Mouse (Mus musculus): ENCODE measurements around the gene Dnase1l2. TPM values are rescaled to one million over a fixed set of nuclear protein-coding genes. Genes with fewer than 3 reads are reported as not detected.
A peak's percentile ranks its signal among the peaks of the same experiment; 100 is the strongest.
"Not testable (repeated sequence)": the region's sequence is repeated elsewhere in the genome, so short reads cannot be mapped to it uniquely, and the experiment has no call there.

Gene Dnase1l2
- total and polyA plus RNA-seq, 3 experiments, result 2.1 to 4.1 (median 3.7) TPM

GRCm38 (mm10) chr17:24429201-24429983, 13.5 kb downstream of the Dnase1l2 start:
- DNase-seq, result peak; percentile 58

GRCm38 (mm10) chr17:24427170-24427557, 15.7 kb downstream of the Dnase1l2 start:
- DNase-seq, result peak; percentile 53

DNA sequence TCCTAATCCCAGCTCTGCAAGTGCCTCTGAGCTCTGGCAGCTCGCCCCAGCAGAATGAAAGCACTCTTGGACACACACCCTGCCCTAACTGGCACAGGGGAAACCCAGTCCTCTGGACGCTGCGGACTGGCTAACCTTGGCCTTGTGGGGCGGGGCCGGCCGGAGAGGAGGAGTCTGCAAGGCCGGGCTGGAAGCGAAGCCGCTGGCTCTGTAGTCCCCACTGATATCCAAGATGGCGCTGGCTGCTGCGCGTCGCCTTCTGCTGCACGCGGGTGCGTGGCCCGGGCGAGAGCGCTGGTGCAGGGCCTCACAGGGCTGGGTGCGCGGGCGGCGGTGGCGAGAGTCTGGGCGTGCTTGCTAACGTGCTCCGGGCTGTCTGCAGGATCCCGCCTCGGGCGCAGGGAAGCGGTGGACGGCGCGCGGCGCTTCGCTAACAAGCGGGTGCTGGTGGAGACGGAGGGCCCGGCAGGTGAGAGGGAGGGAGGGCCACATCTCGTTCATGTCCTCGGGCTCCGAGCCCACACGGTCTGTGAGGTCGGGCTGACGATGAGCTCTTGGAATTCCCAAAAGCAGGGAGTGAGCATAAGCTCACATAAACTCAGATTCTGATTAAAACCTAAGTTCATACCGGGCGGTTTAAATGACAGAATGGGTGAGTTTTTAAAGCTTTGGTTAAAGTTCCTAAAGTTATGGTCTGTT, 16.3 kb downstream of the Dnase1l2 start, which contains the start of gene Eci1:
Gene Eci1 (plus strand): TSS at position 171 of the 699 bp plus-strand sequence.
- DNase-seq, result peak; percentile 99

DNA sequence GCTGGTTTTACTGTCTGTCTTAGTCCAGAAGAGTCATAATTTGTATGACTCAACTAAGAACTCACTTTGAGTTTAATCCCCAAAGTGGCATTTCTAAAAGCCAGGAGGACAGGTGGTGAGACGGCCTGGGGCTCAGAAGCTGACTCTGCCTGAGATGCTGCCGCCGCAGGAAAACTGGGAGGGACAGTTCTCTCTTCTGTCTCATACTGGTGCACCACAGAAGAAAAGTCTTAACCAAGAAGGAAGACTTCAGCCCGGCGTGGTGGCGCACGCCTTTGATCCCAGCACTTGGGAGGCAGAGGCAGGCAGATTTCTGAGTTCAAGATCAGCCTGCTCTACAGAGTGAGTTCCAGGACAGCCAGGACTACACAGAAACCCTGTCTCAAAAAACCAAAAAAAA, 17.0 kb downstream of the Dnase1l2 start:
- no peak for DNase-seq

GRCm38 (mm10) chr17:24425326-24425725, 17.6 kb downstream of the Dnase1l2 start:
- not testable (repeated sequence) for DNase-seq

DNA sequence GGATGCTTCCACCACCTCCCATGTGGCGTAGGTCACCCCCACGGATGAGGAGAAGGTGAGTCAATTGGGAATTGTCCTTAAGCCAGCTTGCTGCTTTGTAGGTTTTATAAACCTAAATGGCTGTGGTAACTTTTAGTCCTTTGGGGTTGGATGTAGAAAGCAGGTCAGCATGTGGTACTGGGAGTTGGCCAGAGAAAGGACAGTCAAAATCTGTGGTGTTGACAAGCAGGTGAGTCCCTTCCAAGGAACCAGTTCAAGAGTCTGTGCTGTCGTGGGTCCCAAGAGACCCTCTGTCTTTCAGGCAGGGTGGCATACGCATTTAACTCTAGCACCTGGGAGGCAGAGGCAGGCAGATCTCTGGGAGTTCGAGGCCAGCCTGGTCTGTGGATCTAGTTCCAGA, 18.4 kb downstream of the Dnase1l2 start:
- no peak for DNase-seq

DNA sequence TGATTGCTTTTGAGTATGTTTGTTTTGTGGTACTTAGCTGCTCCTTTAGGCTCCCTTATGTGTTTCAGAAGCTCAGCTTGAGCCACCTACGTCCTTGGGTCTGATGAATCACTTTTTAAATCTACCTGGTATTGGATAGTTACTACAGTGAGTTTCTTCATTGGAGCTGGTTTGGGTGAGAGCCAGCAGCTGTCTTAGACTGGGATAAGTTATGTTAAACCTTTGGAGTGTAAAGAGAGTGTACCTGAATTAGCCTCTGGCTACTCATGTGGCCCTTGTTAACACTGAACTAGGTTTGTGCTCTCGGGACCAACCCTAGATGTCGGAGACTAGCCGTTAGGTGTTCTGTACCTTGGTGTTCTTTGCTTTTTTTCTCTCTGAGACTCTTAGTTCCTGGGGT, 19.8 kb downstream of the Dnase1l2 start:
- no peak for DNase-seq

DNA sequence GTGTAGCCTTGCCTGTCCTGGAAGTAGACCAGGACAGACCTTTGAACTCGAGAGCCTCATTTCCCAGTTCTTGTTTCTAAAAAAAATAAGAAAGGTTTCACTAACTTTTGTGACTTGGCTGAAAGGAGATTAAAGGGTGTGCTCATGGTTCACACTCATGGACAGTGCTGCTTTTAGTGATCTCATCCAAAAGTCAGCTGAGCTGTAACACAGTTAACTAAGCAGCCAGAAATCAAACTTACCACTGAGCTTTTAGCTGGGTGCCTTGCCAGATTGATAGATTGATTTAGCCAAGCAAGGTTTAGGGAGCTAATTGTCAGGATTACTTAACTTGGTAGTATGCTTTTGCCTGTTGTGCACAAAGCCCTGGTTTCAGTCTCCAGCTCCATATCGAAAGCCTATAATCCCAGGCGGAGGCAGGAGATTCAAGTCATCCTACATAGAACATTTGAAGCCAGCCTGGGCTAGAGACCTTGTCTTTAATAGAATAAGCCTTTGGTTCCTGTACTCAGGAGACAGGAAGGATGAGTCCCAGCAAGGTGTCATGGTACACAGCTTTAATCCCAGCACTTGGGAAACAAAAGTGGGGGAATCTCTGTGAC, 26.8 kb downstream of the Dnase1l2 start:
- DNase-seq, result no peak

GRCm38 (mm10) chr17:24415011-24415410, 27.9 kb downstream of the Dnase1l2 start:
- DNase-seq, result no peak

GRCm38 (mm10) chr17:24414230-24414976, 28.5 kb downstream of the Dnase1l2 start, which contains the start of gene Rnps1:
TSS of gene Rnps1 (plus strand) at chr17:24414565.
- DNase-seq, result peak; percentile 95

- DNase-seq, result no peak
Measured at GRCm38 (mm10) chr17:24413557-24414211, 29.2 kb downstream of the Dnase1l2 start.

DNA sequence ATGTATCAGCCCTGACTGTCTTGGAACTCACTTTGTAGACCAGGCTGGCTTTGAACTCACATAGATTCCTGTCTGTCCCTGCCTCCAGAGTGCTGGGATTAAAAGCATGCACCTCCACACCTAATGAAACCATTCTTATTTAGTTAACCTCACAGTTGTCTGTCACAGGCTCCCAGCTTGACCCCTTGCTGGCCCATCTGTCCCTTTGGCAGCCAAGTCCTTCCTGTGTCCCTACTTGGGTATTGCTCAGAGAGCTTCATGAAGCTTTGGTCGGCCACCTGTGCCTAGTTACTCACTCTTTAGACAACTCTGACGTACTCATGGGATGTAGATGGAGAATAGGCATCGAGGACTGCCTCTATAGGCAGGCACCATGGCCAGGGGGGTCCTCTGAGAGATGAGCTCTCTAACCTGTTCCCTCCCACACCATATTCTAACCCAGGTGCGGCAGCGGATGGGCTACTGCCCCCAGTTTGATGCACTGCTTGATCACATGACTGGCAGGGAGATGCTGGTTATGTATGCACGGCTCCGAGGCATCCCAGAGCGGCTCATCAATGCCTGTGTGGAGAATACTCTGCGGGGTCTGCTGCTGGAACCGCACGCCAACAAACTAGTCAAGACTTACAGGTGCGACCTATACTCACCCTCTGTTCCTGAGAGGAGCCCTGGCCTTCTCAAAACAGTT, 35.6 kb downstream of the Dnase1l2 start:
- DNase-seq, result no peak

- peak; percentile 93 for DNase-seq
Measured at GRCm38 (mm10) chr17:24402371-24402770, 40.5 kb downstream of the Dnase1l2 start.

- DNase-seq, result peak; percentile 52
Measured at GRCm38 (mm10) chr17:24394456-24394855, 48.4 kb downstream of the Dnase1l2 start.

DNA sequence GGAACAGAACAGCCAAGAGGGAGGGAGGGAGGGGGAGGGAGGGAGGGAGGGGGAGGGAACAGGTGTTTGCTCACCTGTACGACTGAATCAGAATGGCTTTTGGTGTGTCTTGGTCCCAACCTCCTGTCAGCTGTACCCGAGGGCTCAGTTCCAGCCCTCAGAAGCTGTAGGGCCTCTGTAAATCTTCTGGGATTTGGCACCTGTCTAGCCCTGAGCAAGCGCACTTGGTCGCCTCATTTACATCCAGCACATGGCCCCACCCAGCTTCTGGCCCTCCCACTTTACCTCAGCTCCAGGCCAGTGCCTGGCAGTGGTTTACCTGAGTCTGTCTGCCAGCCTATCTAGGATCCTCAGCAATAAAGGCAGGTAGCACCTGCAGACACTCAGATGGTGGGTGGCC, 49.4 kb downstream of the Dnase1l2 start:
- no peak for DNase-seq

DNA sequence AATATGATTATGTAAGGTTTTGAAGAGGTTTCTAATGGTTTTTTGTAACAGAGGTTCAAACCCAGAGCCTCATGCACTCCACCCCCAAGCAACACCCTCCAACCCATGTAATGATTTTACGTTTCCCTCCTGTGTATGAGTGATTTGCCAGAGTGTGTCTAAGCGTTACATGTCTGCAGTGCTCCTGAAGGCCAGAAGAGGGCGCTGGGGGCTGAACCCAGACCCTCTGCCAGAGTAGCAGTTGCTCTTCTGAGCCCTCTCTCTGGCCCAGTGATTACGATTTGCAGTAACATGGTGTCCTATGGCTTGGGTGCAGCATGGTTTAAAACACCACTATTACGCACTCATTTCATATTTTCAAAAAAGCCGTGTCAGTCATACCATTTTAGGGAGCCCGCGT, 51.8 kb downstream of the Dnase1l2 start:
- no peak for DNase-seq

Other genes starting within 250 kb of the Dnase1l2 start
- 10 to 100 TPM; 13.4 to 17.1 TPM for gene Tbc1d24, start 237.5 kb downstream of the Dnase1l2 start, total RNA-seq (2021)
- 24.6 and 33.5 TPM in 2 replicates for gene Tbc1d24, start 237.5 kb downstream of the Dnase1l2 start, polyA plus RNA-seq (2012; rRNA removed)
- 1 to 10 TPM; 1.4 to 2.4 TPM for gene Ntn3, start 233.6 kb downstream of the Dnase1l2 start, total RNA-seq (2021)
- gene Ntn3, start 233.6 kb downstream of the Dnase1l2 start, polyA plus RNA-seq (2012; rRNA removed), result 7.4 and 8.8 TPM in 2 replicates
- 1 to 10 TPM; 7.0 to 7.6 TPM for gene Tedc2, start 222.3 kb downstream of the Dnase1l2 start, total RNA-seq (2021)
- gene Tedc2, start 222.3 kb downstream of the Dnase1l2 start, polyA plus RNA-seq (2012; rRNA removed), result 7.5 and 7.8 TPM in 2 replicates
- gene Ccnf, start 191.6 kb downstream of the Dnase1l2 start, total RNA-seq (2021), result 1 to 10 TPM; 1.8 to 4.0 TPM
- 1.9 and 2.0 TPM in 2 replicates for gene Ccnf, start 191.6 kb downstream of the Dnase1l2 start, polyA plus RNA-seq (2012; rRNA removed)
- under 1 TPM; 0.09 to 0.10 TPM for gene Abca17, start 92.0 kb downstream of the Dnase1l2 start, total RNA-seq (2021)
- gene Abca17, start 92.0 kb downstream of the Dnase1l2 start, polyA plus RNA-seq (2012; rRNA removed), result not detected in 2 replicates
- 10 to 100 TPM; 22.8 to 24.0 TPM for gene Abca3, start 91.2 kb downstream of the Dnase1l2 start, total RNA-seq (2021)
- gene Abca3, start 91.2 kb downstream of the Dnase1l2 start, polyA plus RNA-seq (2012; rRNA removed), result 26.4 and 33.6 TPM in 2 replicates
- gene Rnps1, start 28.5 kb downstream of the Dnase1l2 start, total RNA-seq (2021), result 10 to 100 TPM; 61.4 to 70.3 TPM
- 84.4 and 95.2 TPM in 2 replicates for gene Rnps1, start 28.5 kb downstream of the Dnase1l2 start, polyA plus RNA-seq (2012; rRNA removed)
- gene Eci1, start 16.5 kb downstream of the Dnase1l2 start, total RNA-seq (2021), result 100 to 1,000 TPM; 303 to 325 TPM
- 163 and 182 TPM in 2 replicates for gene Eci1, start 16.5 kb downstream of the Dnase1l2 start, polyA plus RNA-seq (2012; rRNA removed)
- 10 to 100 TPM; 17.0 to 21.8 TPM for gene E4f1, start 27.2 kb upstream of the Dnase1l2 start, total RNA-seq (2021)
- gene E4f1, start 27.2 kb upstream of the Dnase1l2 start, polyA plus RNA-seq (2012; rRNA removed), result 57.5 and 59.5 TPM in 2 replicates
- gene Pgp, start 27.3 kb upstream of the Dnase1l2 start, total RNA-seq (2021), result 100 to 1,000 TPM in 1 of 2 experiments, 10 to 100 TPM in 1; 65.0 to 104 TPM
- gene Pgp, start 27.3 kb upstream of the Dnase1l2 start, polyA plus RNA-seq (2012; rRNA removed), result 254 TPM in 2 replicates
- gene Bricd5, start 30.8 kb upstream of the Dnase1l2 start, total RNA-seq (2021), result under 1 TPM; 0.38 to 0.69 TPM
- gene Bricd5, start 30.8 kb upstream of the Dnase1l2 start, polyA plus RNA-seq (2012; rRNA removed), result 0.57 and 0.67 TPM in 2 replicates
- gene Mlst8, start 36.0 kb upstream of the Dnase1l2 start, total RNA-seq (2021), result 10 to 100 TPM; 25.6 to 26.0 TPM
- 44.5 and 61.7 TPM in 2 replicates for gene Mlst8, start 36.0 kb upstream of the Dnase1l2 start, polyA plus RNA-seq (2012; rRNA removed)
- gene Caskin1, start 45.5 kb upstream of the Dnase1l2 start, total RNA-seq (2021), result 10 to 100 TPM; 19.4 to 28.7 TPM
- 47.0 and 47.7 TPM in 2 replicates for gene Caskin1, start 45.5 kb upstream of the Dnase1l2 start, polyA plus RNA-seq (2012; rRNA removed)
- gene Traf7, start 84.8 kb upstream of the Dnase1l2 start, total RNA-seq (2021), result 100 to 1,000 TPM in 1 of 2 experiments, 10 to 100 TPM in 1; 91.4 to 105 TPM
- gene Traf7, start 84.8 kb upstream of the Dnase1l2 start, polyA plus RNA-seq (2012; rRNA removed), result 152 and 167 TPM in 2 replicates
- gene Rab26, start 91.1 kb upstream of the Dnase1l2 start, total RNA-seq (2021), result 1 to 10 TPM in 1 of 2 experiments, under 1 TPM in 1; 0.98 to 1.8 TPM
- 0.65 and 1.1 TPM in 2 replicates for gene Rab26, start 91.1 kb upstream of the Dnase1l2 start, polyA plus RNA-seq (2012; rRNA removed)
- 10 to 100 TPM; 34.3 to 40.5 TPM for gene Pkd1, start 106.7 kb upstream of the Dnase1l2 start, total RNA-seq (2021)
- 73.2 and 73.3 TPM in 2 replicates for gene Pkd1, start 106.7 kb upstream of the Dnase1l2 start, polyA plus RNA-seq (2012; rRNA removed)
- gene Tsc2, start 189.5 kb upstream of the Dnase1l2 start, total RNA-seq (2021), result 100 to 1,000 TPM in 1 of 2 experiments, 10 to 100 TPM in 1; 83.5 to 110 TPM
- gene Tsc2, start 189.5 kb upstream of the Dnase1l2 start, polyA plus RNA-seq (2012; rRNA removed), result 160 and 180 TPM in 2 replicates
- 10 to 100 TPM in 1 of 2 experiments, 1 to 10 TPM in 1; 4.8 to 10.1 TPM for gene Nthl1, start 189.6 kb upstream of the Dnase1l2 start, total RNA-seq (2021)
- 9.4 and 13.8 TPM in 2 replicates for gene Nthl1, start 189.6 kb upstream of the Dnase1l2 start, polyA plus RNA-seq (2012; rRNA removed)
- gene Slc9a3r2, start 207.2 kb upstream of the Dnase1l2 start, total RNA-seq (2021), result 10 to 100 TPM; 51.8 to 76.0 TPM
- gene Slc9a3r2, start 207.2 kb upstream of the Dnase1l2 start, polyA plus RNA-seq (2012; rRNA removed), result 120 and 150 TPM in 2 replicates
- not detected for gene Npw, start 215.4 kb upstream of the Dnase1l2 start, total RNA-seq (2021)
- gene Npw, start 215.4 kb upstream of the Dnase1l2 start, polyA plus RNA-seq (2012; rRNA removed), result 0.60 and 2.4 TPM in 2 replicates
- gene Zfp598, start 226.6 kb upstream of the Dnase1l2 start, total RNA-seq (2021), result 10 to 100 TPM; 40.8 to 51.3 TPM
- gene Zfp598, start 226.6 kb upstream of the Dnase1l2 start, polyA plus RNA-seq (2012; rRNA removed), result 86.0 and 99.0 TPM in 2 replicates
- gene Syngr3, start 246.8 kb upstream of the Dnase1l2 start, total RNA-seq (2021), result 1 to 10 TPM; 2.0 to 2.4 TPM
- 2.1 and 5.3 TPM in 2 replicates for gene Syngr3, start 246.8 kb upstream of the Dnase1l2 start, polyA plus RNA-seq (2012; rRNA removed)